Mouse (Mus musculus): ENCODE measurements around the gene Cdk17.
"Not testable (repeated sequence)": the region's sequence is repeated elsewhere in the genome, so short reads cannot be mapped to it uniquely, and the experiment has no call there.

Cdk17 gene

DNA sequence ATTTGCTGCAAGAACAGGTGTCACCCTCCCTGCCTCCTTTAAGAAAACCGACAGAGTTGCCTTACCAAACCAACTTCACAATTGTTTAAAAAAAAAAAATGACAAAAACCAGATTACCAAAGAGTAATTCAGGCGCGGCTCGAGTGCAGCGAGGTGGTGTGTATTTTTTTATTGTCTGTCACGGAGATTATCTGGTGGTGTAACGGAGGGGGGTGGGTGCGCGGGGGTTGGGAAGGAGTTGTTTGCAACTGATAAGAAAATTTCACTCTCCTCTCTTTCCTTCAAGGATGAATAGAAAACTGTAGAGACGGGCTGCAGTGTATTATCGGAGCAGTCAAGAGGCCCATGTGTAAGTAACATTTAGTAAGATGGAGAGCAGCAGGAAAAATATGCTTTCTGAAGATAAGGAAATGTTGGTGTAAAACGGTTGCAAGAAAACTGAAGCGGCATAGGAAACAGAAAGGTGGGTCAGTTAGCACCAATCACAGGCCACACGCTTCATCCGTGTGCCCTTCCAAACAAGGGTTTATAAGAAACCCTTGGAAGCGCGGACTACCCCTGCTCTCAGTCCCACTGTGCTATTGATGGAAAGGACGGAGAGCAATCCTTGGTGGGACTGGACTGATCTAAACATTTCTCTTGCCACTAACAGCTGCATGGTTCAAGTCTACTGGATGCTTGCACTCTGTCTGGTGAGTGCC lies 17.2 kb upstream of the Cdk17 start:
- no peak for DNase-seq

DNA sequence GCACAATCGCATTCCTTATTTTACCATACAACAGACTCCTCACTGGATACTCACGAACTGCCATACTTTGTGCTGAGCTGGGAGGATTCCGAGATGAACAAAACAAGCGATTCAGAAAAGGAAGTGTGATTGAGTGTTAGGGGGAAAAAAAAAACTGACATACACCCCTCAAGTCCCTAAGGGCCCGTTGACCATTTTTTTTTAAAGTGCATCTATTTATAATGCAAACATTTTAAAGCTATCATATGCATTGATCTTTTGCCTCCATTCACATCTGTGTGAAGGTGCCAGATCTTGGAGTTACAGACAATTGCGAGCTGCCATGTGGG lies 16.7 kb upstream of the Cdk17 start:
- DNase-seq = no peak

GRCm38 (mm10) chr10:93144579-93144978 lies 16.1 kb upstream of the Cdk17 start:
- no peak for DNase-seq

DNA sequence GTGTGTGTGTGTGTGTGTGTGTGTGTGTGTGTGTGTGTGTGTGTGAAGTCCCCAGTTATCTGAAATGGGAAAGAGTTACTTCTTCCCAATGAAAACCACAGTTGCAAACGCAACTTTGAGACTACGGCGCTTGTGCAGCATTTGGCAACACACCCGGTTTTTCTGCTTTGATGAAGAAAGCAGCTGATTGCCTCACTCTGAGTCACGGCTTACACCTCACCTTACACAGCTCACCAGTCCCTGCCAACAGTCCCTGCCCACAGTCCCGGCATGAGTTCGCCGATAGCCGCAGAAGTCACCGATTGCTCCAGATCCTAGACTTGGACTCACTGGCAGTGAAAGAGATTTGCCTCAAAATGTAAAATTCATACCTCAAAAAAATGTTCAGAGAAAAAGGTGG lies 15.6 kb upstream of the Cdk17 start:
- no peak for DNase-seq

- no peak for DNase-seq
These were observed 14.1 kb upstream of the Cdk17 start for GRCm38 (mm10) chr10:93146601-93147000.

GRCm38 (mm10) chr10:93147691-93148090 lies 13.0 kb upstream of the Cdk17 start:
- DNase-seq = no peak

- DNase-seq = no peak
These were observed 11.1 kb upstream of the Cdk17 start for GRCm38 (mm10) chr10:93149597-93149996.

DNA sequence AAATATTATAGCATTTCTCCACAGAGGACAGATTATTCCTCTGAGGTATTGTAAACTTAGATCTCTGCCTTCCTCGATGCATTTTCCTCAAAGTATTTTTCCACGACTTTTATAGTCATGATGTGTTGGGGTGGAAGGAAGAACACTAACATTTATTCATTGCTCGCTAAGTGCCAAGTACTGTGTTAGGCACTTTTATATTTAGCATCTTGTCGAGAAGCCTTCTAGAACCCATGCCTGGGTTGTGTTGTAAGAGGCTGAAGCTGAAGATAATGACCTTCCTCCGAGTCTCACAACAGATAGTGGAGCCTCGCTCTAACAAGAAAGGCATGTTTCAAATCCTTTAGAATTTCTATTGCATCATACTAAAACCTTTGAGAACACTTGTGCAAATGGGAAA lies 8.9 kb upstream of the Cdk17 start:
- no peak for DNase-seq

- no peak for DNase-seq
These were observed 8.0 kb upstream of the Cdk17 start for GRCm38 (mm10) chr10:93152698-93153097.

- not testable (repeated sequence) for DNase-seq
These were observed 7.3 kb upstream of the Cdk17 start for GRCm38 (mm10) chr10:93153404-93153803.

DNA sequence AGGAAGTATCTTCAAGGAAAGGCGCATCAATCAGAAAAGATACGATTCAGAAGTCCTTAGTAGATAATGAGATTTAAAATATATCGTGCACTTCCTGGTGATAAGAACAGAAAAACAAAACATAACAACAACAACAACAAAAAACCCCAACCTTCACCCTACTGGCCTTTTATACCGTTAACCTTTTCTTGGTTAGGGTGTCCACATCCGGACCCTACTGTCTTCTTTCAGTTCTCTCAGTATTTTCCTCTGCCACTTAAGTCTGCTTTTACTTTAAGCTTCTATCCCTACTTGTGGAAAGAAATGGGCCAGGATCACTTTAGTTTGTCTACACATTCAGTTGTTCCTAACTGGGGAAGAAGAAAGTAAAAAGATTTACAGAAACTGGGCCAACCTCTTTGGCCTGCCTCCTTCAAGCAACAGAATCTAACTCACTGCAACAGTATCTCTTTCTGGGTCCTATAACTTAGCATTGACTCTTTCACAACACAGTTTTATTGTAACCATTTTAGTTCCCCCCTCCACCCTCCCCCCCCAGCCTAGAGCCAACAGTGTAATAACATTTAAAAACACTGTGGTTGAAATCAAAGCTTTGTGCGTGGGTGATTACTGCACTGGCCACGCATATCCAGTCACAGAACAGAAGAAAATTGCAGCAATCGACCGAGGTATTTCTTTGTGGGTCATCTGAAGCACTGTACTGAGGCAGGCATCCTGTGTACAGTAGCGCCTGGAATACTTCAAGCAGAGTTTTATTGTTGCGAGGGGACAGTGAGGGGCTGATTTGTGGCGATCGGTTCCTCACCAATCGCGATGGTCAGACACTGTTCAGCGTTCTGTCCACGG lies 801 bp upstream of the Cdk17 start:
- DNase-seq = no peak

GRCm38 (mm10) chr10:93160497-93160806 lies 223 bp upstream of the Cdk17 start:
- peak; percentile 92 for DNase-seq

- DNase-seq = peak; percentile 71
These were observed 1.0 kb downstream of the Cdk17 start for GRCm38 (mm10) chr10:93161511-93162275.

DNA sequence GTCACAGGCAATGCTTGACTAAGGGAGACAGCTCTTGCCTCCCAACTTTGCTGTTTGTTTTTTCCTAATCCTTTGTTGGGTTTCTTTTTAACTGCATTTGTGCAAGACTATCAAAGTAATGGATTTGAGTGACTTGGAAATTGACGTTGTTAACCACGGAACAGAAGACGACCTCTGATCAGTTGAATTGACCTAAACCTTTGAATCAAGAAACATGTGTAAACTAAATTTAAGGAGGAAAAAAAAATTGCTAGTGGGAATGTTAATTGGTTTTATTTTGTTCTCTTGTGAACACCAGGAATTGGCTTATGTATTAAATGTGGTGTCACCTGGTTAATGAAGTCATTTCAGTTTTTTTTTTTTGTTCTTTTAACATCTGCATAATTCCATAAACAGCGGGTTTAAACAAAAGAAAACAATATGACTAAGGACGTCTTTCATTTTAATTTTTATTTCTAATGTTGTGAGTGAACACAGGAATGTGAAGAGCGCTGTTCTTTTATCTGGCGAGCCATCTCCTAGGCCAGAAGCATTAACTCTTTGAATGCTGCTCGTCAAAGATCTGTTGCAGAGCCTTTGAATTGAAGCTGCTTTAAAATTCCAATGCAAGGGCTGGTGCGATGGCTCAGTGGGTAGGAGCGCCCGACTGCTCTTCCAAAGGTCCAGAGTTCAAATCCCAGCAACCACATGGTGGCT lies 1.7 kb downstream of the Cdk17 start:
- peak; percentile 34 for DNase-seq

DNA sequence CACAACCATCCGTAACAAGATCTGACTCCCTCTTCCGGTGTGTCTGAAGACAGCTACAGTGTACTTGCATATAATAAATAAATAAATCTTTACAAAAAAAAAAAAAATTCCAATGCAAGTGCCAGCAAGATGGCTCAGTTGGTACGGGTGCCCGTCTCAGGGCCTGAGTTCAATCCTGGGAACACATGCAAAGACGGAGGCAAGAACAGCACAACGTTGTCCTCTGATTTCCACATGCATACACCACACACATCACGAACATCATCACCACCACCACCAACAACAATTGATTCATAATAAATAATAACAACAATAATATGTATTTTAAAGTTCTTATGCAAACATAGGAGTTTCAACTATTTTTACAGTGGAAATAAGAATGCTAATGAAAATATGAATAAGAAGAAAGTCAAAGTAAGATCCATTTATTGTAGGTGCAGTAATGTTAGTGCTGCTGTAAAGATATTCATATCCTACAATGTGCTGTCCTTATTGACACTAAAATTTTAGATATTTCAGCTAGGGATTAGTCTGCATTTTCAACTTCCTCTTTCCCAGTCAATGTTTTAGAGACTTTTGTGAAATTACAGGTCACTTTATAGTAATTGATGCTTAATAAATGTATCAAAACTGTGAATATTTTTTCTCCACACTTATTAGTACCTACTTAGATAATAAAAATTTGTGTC lies 2.4 kb downstream of the Cdk17 start:
- no peak for DNase-seq

GRCm38 (mm10) chr10:93163711-93164488 lies 3.2 kb downstream of the Cdk17 start:
- DNase-seq = no peak

- peak; percentile 49 for DNase-seq
These were observed 5.0 kb downstream of the Cdk17 start for GRCm38 (mm10) chr10:93165416-93166381.

GRCm38 (mm10) chr10:93166382-93166769 lies 5.7 kb downstream of the Cdk17 start:
- peak; percentile 51 for DNase-seq

DNA sequence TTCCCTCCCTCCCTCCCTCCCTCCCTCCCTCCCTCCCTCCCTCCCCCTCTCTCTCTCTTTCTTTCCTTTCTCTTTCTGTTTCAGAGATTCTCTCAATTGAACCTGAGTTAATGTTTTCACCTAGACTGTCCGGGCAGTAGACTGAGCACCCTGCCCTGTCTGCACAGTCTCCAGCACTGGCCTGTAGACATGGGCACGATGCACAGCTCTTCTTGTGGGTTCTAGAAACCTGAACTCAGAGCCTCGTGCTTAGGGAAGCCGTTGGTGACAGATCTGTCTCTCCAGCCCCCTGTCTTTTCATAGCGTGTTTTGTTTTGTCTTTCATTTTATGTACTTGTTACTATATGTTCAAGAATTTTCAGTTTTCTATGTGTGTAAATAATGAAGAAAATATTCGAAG lies 6.6 kb downstream of the Cdk17 start:
- no peak for DNase-seq

GRCm38 (mm10) chr10:93168067-93168466 lies 7.4 kb downstream of the Cdk17 start:
- peak; percentile 36 for DNase-seq

Measured in embryo, embryonic 11 days (tissue).